Mouse (Mus musculus): Measurements from ENCODE around the gene Ccr9. TPM values are rescaled to one million over a fixed set of nuclear protein-coding genes. Genes with fewer than 3 reads are reported as not detected.

Ccr9 gene
- total RNA-seq, 2 experiments from 2014 or later = 0.12 to 0.20 TPM

DNA sequence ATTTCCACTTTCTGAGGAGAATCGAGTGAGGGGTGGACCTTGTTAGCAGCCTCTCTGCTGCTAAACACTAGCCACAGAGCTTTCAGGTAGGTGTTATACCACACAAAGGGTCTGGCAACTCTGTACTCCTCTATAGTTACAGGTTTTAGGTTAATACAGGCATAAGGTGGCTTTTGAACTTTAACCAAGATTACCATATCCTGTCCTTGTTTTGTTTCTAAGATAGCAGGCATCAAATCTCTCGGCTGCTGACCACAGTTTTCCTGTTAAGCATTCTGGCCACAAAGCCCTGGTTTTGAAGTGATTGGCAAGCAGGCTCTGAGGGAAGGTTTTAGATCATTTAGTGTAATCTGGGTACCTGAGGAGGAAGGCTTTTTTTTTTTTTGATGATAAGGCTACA, 136.1 kb downstream of the Ccr9 start:
- no peak for TF ChIP-seq CTCF (IDR thresholded peaks at IDR 0.05)
- intact Hi-C loops (cut with DNase I) = no loop called here
- H3K4me3 ChIP-seq = no peak overlapping the region
- H3K27ac ChIP-seq = no peak overlapping the region
- no peak for DNase-seq (ENCODE audit: extremely low spot score in 1 of 2, low spot score in 2 of 2)

DNA sequence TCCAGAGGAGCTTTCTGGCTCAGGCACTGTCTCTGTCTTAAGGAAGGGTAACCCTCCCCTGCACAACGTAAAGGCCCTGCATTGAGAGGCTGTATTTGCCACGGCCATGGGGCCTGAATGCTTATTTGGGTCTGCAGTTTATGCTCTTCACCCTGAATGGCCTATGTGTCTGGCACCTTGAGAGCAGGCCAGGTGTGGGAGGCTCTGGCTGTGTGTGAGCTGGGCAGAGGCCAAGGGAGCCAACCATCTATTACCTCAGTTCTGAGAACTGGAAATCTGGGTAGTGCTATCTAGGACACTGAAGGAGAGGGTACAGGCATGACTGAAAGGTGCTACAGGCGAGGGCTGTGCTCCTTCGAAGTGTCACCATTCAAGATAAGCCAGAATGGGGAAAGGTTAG, 136.6 kb downstream of the Ccr9 start:
- no peak for DNase-seq (ENCODE audit: extremely low spot score in 1 of 2, low spot score in 2 of 2)
- no peak overlapping the region for H3K27ac ChIP-seq
- H3K4me3 ChIP-seq = no peak overlapping the region
- intact Hi-C loops (cut with DNase I) = no loop called here
- no peak for TF ChIP-seq CTCF (IDR thresholded peaks at IDR 0.05)

- DNase-seq (ENCODE audit: extremely low spot score in 1 of 2, low spot score in 2 of 2) = no peak
- TF ChIP-seq CTCF (IDR thresholded peaks at IDR 0.05) = no peak
- no peak overlapping the region for H3K4me3 ChIP-seq
- no peak overlapping the region for H3K27ac ChIP-seq
- intact Hi-C loops (cut with DNase I) = no loop called here
Measured at GRCm38 (mm10) chr9:123815444-123815843, 137.2 kb downstream of the Ccr9 start.

DNA sequence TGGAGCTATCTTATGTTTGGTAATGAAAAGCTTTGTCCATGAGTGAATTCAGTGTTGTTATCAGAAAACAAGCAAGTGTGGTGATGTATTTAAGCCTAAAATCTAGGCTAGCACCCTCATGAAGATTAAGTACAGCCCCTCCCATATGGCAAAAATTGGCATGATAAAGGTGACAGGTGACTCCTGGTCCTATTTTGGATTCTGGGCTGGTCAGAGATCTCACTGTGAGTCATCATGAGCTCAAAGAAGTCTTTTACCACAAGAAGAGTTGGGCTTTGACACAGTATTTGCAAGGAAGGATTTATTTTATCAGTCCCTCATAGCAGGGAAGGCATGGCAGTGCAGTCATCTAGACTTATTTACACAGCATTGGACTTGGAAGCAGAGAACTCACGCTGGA, 137.8 kb downstream of the Ccr9 start:
- Histone ChIP-seq H3K4me3 (no peak overlapping the region), H3K27ac (no peak overlapping the region)
- DNase-seq (ENCODE audit: extremely low spot score in 1 of 2, low spot score in 2 of 2) = no peak
- no peak for TF ChIP-seq CTCF (IDR thresholded peaks at IDR 0.05)
- intact Hi-C loops (cut with DNase I) = no loop called here

GRCm38 (mm10) chr9:123818601-123819000, 140.4 kb downstream of the Ccr9 start:
- no peak overlapping the region for H3K27ac ChIP-seq
- no peak for DNase-seq (ENCODE audit: extremely low spot score in 1 of 2, low spot score in 2 of 2)
- no peak overlapping the region for H3K4me3 ChIP-seq
- no peak for TF ChIP-seq CTCF (IDR thresholded peaks at IDR 0.05)
- intact Hi-C loops (cut with DNase I) = no loop called here

DNA sequence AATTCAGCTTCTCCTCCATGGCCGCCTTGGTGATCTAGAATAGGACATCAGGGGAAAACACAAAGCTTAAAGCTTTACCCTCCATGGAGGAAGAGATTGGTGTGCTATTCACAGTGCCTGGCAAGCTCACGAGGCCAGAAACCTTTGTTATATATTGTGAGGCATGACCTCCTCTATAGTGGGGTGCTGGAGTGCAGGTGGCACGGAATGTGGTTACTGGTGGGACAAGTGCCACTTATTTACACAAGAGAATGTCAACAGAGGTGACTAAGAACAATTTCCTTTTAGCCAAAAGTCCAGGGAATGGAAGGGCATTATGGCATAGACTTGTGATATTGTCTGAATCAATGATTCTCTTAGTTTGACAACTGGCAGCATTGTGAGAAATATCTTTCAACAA, 148.4 kb downstream of the Ccr9 start:
- Histone ChIP-seq H3K4me3 (no peak overlapping the region), H3K27ac (no peak overlapping the region)
- intact Hi-C loops (cut with DNase I) = no loop called here
- TF ChIP-seq CTCF (IDR thresholded peaks at IDR 0.05) = no peak
- DNase-seq (ENCODE audit: extremely low spot score in 1 of 2, low spot score in 2 of 2) = no peak

DNA sequence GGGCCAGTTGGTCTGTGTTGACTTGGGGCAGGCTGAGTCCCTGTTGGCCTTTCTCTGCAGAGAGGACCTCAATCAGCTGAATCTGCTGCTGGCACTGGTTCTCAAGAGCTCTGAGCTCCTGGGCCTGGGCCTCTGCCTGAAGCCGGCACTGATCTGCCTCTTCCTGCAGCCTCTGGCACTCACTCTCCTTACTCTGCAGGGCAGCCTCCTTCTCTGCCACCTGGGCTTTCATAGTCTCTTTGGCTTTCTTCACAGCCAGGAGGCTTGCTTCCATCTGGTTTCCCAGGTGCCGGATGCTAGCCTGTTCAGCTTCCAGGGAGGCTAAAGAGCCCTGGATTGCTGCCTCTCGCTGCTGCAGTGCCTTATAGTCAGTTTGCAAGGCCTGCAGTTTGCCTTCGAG, 150.7 kb downstream of the Ccr9 start:
- intact Hi-C loops (cut with DNase I) = no loop called here
- no peak for TF ChIP-seq CTCF (IDR thresholded peaks at IDR 0.05)
- H3K4me3 ChIP-seq = no peak overlapping the region
- DNase-seq (ENCODE audit: extremely low spot score in 1 of 2, low spot score in 2 of 2) = peak in 1 of 2 experiments; percentile 10
- no peak overlapping the region for H3K27ac ChIP-seq

Other genes starting within 250 kb of the Ccr9 start
- 1 to 10 TPM; 6.2 to 7.8 TPM for gene Limd1, start 199.7 kb upstream of the Ccr9 start, total RNA-seq (2021)
- gene Sacm1l, start 148.7 kb upstream of the Ccr9 start, total RNA-seq (2021) = 10 to 100 TPM; 62.2 to 62.3 TPM
- gene Slc6a20b, start 45.9 kb upstream of the Ccr9 start, total RNA-seq (2021) = under 1 TPM; 0.37 to 0.52 TPM
- gene Slc6a20a, start 446 bp downstream of the Ccr9 start, total RNA-seq (2021) = 10 to 100 TPM; 18.9 to 24.4 TPM
- gene Lztfl1, start 39.3 kb downstream of the Ccr9 start, total RNA-seq (2021) = 10 to 100 TPM; 69.2 to 77.4 TPM
- not detected for gene Cxcr6, start 128.0 kb downstream of the Ccr9 start, total RNA-seq (2021)
- 10 to 100 TPM; 29.4 to 30.2 TPM for gene Fyco1, start 173.5 kb downstream of the Ccr9 start, total RNA-seq (2021)
- gene Xcr1, start 183.6 kb downstream of the Ccr9 start, total RNA-seq (2021) = not detected